In the genomic region with DNA sequence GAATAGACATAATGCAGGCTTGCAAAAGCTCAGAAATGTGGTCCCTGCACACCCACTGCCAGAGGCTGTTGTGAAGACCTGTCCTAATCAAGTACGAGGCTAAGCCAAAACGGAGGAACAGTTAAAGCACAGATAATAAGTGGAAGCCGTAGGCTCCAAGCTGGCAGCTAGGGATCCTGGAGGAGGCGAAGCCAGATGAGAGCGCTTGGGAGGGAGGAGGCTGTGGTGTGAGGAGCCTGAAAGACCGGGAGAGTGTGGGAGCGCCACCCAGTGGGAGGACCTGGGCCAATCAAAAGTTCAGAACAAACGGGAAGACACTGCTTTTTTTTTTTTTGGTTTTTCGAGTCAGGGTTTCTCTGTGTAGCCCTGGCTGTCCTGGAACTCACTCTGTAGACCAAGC, we compare ENCODE assay signal across 8 mouse cellular contexts. TPM values are rescaled to one million over a fixed set of nuclear protein-coding genes. Genes with fewer than 3 reads are reported as not detected.
DNase-seq lines count a peak whose midpoint lies in the region; ATAC-seq lines count a peak whose summit lies in the region.

No protein-coding gene starts in this region.

- DNase-seq in cerebellum, postnatal 14 days: peak; percentile 66 to 84
- DNase-seq in gastrocnemius, adult 8-10 months (ENCODE audit: low spot score in 2 of 2): peak; percentile 67 to 72
- DNase-seq in left cerebral cortex, postnatal 10 days (ENCODE audit: extremely low spot score in 1 of 2, low spot score in 2 of 2): peak; percentile 49 to 85
- peak; percentile 26 for DNase-seq in spleen, adult 12 weeks (ENCODE audit: low spot score)

- no peaks in the 10 kb centered on the region for H3K27me3 ChIP-seq in forebrain, embryonic 13.5 days
- no peaks in the 10 kb centered on the region; the same call in 1 of the 2 replicates for H3K27me3 ChIP-seq in forebrain, embryonic 12.5 days
- no peaks in the 10 kb centered on the region for H3K27me3 ChIP-seq in intestine, embryonic 15.5 days (replicated peaks)
- peaks cover 59% of the 10 kb centered on the region for H3K27me3 ChIP-seq in megakaryocyte, embryonic 14.5 days (replicated peaks)

- H3K4me2 ChIP-seq in forebrain, embryonic 13.5 days: peak overlapping the region; percentile 20; the same call in 1 of the 2 replicates
- no peak overlapping the region for H3K4me2 ChIP-seq in forebrain, embryonic 12.5 days
- H3K4me2 ChIP-seq in intestine, embryonic 15.5 days (replicated peaks): peak overlapping the region; percentile 43

- no peak overlapping the region for H3K27ac ChIP-seq in forebrain, embryonic 13.5 days
- no peak overlapping the region for H3K27ac ChIP-seq in forebrain, embryonic 12.5 days
- H3K27ac ChIP-seq in intestine, embryonic 15.5 days: no peak overlapping the region

- WGBS in forebrain, embryonic 13.5 days: 4% methylated on average over 9 of the region's 9 CpGs
- WGBS in forebrain, embryonic 12.5 days: 3% methylated on average over 9 of the region's 9 CpGs
- WGBS in intestine, embryonic 15.5 days: 4% methylated on average over 9 of the region's 9 CpGs

- H3K36me3 ChIP-seq in forebrain, embryonic 13.5 days (ENCODE audit: poor library complexity, severe bottlenecking): no peaks in the 10 kb centered on the region
- H3K36me3 ChIP-seq in forebrain, embryonic 12.5 days (replicated peaks): no peaks in the 10 kb centered on the region
- no peaks in the 10 kb centered on the region for H3K36me3 ChIP-seq in intestine, embryonic 15.5 days
- no peaks in the 10 kb centered on the region for H3K36me3 ChIP-seq in megakaryocyte, embryonic 14.5 days (replicated peaks; ENCODE audit: low read length)

- H3K4me3 ChIP-seq in forebrain, embryonic 13.5 days: no peak overlapping the region
- H3K4me3 ChIP-seq in forebrain, embryonic 12.5 days (replicated peaks): no peak overlapping the region
- H3K4me3 ChIP-seq in intestine, embryonic 15.5 days (replicated peaks): no peak overlapping the region
- peak overlapping the region; percentile 6 for H3K4me3 ChIP-seq in megakaryocyte, embryonic 14.5 days (replicated peaks)

- H3K4me1 ChIP-seq in forebrain, embryonic 13.5 days: peaks cover 4% of the 10 kb centered on the region; the same call in 1 of the 2 replicates
- peaks cover 5% of the 10 kb centered on the region; the same call in 1 of the 2 replicates for H3K4me1 ChIP-seq in forebrain, embryonic 12.5 days
- peaks cover 22% of the 10 kb centered on the region for H3K4me1 ChIP-seq in intestine, embryonic 15.5 days (replicated peaks)
- peaks cover 19% of the 10 kb centered on the region for H3K4me1 ChIP-seq in megakaryocyte, embryonic 14.5 days

- H3K9me3 ChIP-seq in forebrain, embryonic 13.5 days (replicated peaks): no peaks in the 10 kb centered on the region
- no peaks in the 10 kb centered on the region for H3K9me3 ChIP-seq in forebrain, embryonic 12.5 days
- no peaks in the 10 kb centered on the region for H3K9me3 ChIP-seq in intestine, embryonic 15.5 days
- no peaks in the 10 kb centered on the region for H3K9me3 ChIP-seq in megakaryocyte, embryonic 14.5 days

- H3K9ac ChIP-seq in forebrain, embryonic 13.5 days: no peak overlapping the region
- H3K9ac ChIP-seq in forebrain, embryonic 12.5 days: no peak overlapping the region
- H3K9ac ChIP-seq in intestine, embryonic 15.5 days: no peak overlapping the region

- intact Hi-C loops in left cerebral cortex, postnatal 10 days (cut with DNase I): no loop called here

- ATAC-seq in forebrain, embryonic 13.5 days: peak; percentile 30; the same call in 1 of the 2 replicates
- ATAC-seq in forebrain, embryonic 12.5 days (ENCODE audit: low FRiP score): no peak
- ATAC-seq in intestine, embryonic 15.5 days: peak; percentile 45

RNA-seq across cellular contexts. Expression of a gene that starts 4.6 kb away (rescaled TPM):
- polyA plus RNA-seq in forebrain, embryonic 13.5 days (2015; fragmentation: Nextera tagmentation; extraction: Ambion mirVana): not detected in 2 replicates
- 0.17 and 0.52 TPM in 2 replicates for polyA plus RNA-seq in forebrain, embryonic 12.5 days (2016; fragmentation: Nextera tagmentation; extraction: Ambion mirVana)
- total RNA-seq in gastrocnemius, adult 8-10 months (2022): 10 to 100 TPM in 2 of 4 experiments, 1 to 10 TPM in 2; 5.6 to 14.7 (median 9.7) TPM
- polyA plus RNA-seq in intestine, embryonic 15.5 days (2015; fragmentation: Nextera tagmentation; extraction: Ambion mirVana): 3.9 and 5.4 TPM in 2 replicates
- not detected for total RNA-seq in left cerebral cortex, postnatal 10 days (2021)
- polyA plus RNA-seq in megakaryocyte, embryonic 14.5 days (2012; ENCODE audit: insufficient read depth, low replicate concordance): not detected in 2 replicates

RNA-seq across cellular contexts. Expression of a gene that starts 21.9 kb away (rescaled TPM):
- polyA plus RNA-seq in forebrain, embryonic 13.5 days (2015; fragmentation: Nextera tagmentation; extraction: Ambion mirVana): 183 and 199 TPM in 2 replicates
- 150 and 155 TPM in 2 replicates for polyA plus RNA-seq in forebrain, embryonic 12.5 days (2016; fragmentation: Nextera tagmentation; extraction: Ambion mirVana)
- 10 to 100 TPM; 51.5 to 60.8 (median 56.0) TPM for total RNA-seq in gastrocnemius, adult 8-10 months (2022)
- 142 and 148 TPM in 2 replicates for polyA plus RNA-seq in intestine, embryonic 15.5 days (2015; fragmentation: Nextera tagmentation; extraction: Ambion mirVana)
- 100 to 1,000 TPM; 111 to 130 TPM for total RNA-seq in left cerebral cortex, postnatal 10 days (2021)
- polyA plus RNA-seq in megakaryocyte, embryonic 14.5 days (2012; ENCODE audit: insufficient read depth, low replicate concordance): 25.0 and 29.4 TPM in 2 replicates

RNA-seq across cellular contexts. Expression of a gene that starts 22.0 kb away (rescaled TPM):
- polyA plus RNA-seq in forebrain, embryonic 13.5 days (2015; fragmentation: Nextera tagmentation; extraction: Ambion mirVana): 4.2 and 5.5 TPM in 2 replicates
- 5.7 and 6.3 TPM in 2 replicates for polyA plus RNA-seq in forebrain, embryonic 12.5 days (2016; fragmentation: Nextera tagmentation; extraction: Ambion mirVana)
- 1 to 10 TPM in 1 of 4 experiments, under 1 TPM in 3; 0.12 to 1.6 (median 0.58) TPM for total RNA-seq in gastrocnemius, adult 8-10 months (2022)
- 1.8 and 2.3 TPM in 2 replicates for polyA plus RNA-seq in intestine, embryonic 15.5 days (2015; fragmentation: Nextera tagmentation; extraction: Ambion mirVana)
- 1 to 10 TPM; 6.3 to 7.5 TPM for total RNA-seq in left cerebral cortex, postnatal 10 days (2021)
- polyA plus RNA-seq in megakaryocyte, embryonic 14.5 days (2012; ENCODE audit: insufficient read depth, low replicate concordance): not detected in 2 replicates

RNA-seq across cellular contexts. Expression of a gene that starts 32.6 kb away (rescaled TPM):
- 0.40 and 0.44 TPM in 2 replicates for polyA plus RNA-seq in forebrain, embryonic 13.5 days (2015; fragmentation: Nextera tagmentation; extraction: Ambion mirVana)
- 1.7 and 1.9 TPM in 2 replicates for polyA plus RNA-seq in forebrain, embryonic 12.5 days (2016; fragmentation: Nextera tagmentation; extraction: Ambion mirVana)
- 1 to 10 TPM in 2 of 4 experiments, under 1 TPM in 2; 0.58 to 2.9 (median 0.88) TPM for total RNA-seq in gastrocnemius, adult 8-10 months (2022)
- 12.1 and 12.3 TPM in 2 replicates for polyA plus RNA-seq in intestine, embryonic 15.5 days (2015; fragmentation: Nextera tagmentation; extraction: Ambion mirVana)
- not detected for total RNA-seq in left cerebral cortex, postnatal 10 days (2021)
- polyA plus RNA-seq in megakaryocyte, embryonic 14.5 days (2012; ENCODE audit: insufficient read depth, low replicate concordance): not detected in 2 replicates

RNA-seq across cellular contexts. Expression of a gene that starts 34.0 kb away (rescaled TPM):
- polyA plus RNA-seq in forebrain, embryonic 13.5 days (2015; fragmentation: Nextera tagmentation; extraction: Ambion mirVana): 38.8 and 41.8 TPM in 2 replicates
- 36.5 and 38.3 TPM in 2 replicates for polyA plus RNA-seq in forebrain, embryonic 12.5 days (2016; fragmentation: Nextera tagmentation; extraction: Ambion mirVana)
- total RNA-seq in gastrocnemius, adult 8-10 months (2022): 10 to 100 TPM in 3 of 4 experiments, 1 to 10 TPM in 1; 9.7 to 14.3 (median 12.0) TPM
- 24.2 and 25.4 TPM in 2 replicates for polyA plus RNA-seq in intestine, embryonic 15.5 days (2015; fragmentation: Nextera tagmentation; extraction: Ambion mirVana)
- total RNA-seq in left cerebral cortex, postnatal 10 days (2021): 10 to 100 TPM; 69.3 to 69.5 TPM
- 39.4 and 48.1 TPM in 2 replicates for polyA plus RNA-seq in megakaryocyte, embryonic 14.5 days (2012; ENCODE audit: insufficient read depth, low replicate concordance)
